Mouse (Mus musculus) spleen, adult 2 months (tissue): ENCODE results near the gene Nyap2.

ENCODE experiments used
- CTCF ChIP-seq: fragments of 200-500 bp; IDR thresholded peaks from 2 replicates; pipeline ENCODE4 v1.5.1; 2011; ENCODE audit warnings: mild to moderate bottlenecking, inconsistent platforms; ENCODE audit not compliant: insufficient read depth, insufficient read length, insufficient replicate concordance; ENCODE audit errors: extremely low read depth
- POLR2A ChIP-seq: fragments of 200-500 bp; IDR thresholded peaks from 2 replicates; pipeline ENCODE4 v1.6.1; 2011; ENCODE audit warnings: low read depth, low read length, inconsistent platforms

DNA sequence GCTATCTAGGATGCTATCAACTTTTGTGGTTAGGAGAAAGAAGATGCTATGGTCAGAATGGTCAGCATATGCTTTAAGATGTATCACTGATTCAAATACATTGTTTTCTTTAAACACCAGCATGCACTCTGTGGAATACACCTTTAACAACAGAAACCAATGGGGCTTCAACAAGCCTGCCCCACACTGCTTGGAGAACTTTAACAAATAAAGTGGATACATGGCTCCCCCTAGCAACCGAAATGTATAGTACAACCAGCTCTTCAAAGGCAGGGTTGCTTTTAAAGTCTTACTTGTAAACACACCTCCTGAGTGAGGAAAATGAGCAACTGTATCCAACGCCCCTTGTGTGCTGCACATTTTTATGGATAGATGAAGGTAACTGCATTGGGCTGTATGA is 224.9 kb downstream of the Nyap2 start:
- TF ChIP-seq CTCF (no peak), POLR2A (no peak)
